Mouse (Mus musculus): ENCODE measurements around the gene Dlg2.
A peak's percentile ranks its signal among the peaks of the same experiment; 100 is the strongest.

The Dlg2 gene

DNA sequence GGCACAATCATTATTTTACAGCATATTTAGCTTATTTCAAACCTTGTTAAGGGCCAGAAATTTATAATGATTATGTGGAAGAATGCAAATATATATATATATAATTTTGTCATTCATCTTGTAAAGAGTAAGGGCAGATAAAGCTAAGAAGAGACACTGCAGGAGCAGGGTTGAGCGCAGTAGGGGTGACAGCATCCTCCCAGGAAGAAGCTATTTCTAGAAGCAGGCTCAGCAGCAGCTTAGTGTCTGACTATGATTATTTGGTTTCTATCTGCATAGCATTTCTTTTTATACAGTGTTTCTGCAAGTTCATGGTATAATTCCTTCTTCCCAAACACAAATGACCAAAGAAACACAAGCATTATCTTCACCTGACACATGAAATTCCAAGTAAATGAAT is 1479.1 kb downstream of the Dlg2 start:
- DNase-seq, result no peak

- DNase-seq, result no peak
These were observed 1486.5 kb downstream of the Dlg2 start for GRCm38 (mm10) chr7:91962956-91963355.

DNA sequence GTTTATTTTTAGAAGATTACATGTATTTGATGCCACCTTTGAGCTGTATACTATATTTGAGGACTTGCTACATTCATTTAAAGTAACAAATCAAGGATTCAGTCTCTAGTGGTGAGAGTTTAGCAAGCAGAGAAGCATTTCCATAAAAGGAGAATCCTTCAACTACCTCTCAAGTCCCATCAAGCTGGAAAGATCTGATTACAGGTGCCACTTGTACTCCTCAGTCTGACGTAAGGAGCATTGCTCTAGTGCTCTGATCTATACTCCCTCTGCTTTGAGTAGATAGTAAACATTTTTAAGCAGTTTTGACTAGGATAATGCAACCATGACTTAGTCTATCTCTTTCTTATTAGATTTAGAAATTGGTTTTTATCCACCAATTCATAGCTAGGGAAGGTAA is 1496.5 kb downstream of the Dlg2 start:
- DNase-seq, result no peak

DNA sequence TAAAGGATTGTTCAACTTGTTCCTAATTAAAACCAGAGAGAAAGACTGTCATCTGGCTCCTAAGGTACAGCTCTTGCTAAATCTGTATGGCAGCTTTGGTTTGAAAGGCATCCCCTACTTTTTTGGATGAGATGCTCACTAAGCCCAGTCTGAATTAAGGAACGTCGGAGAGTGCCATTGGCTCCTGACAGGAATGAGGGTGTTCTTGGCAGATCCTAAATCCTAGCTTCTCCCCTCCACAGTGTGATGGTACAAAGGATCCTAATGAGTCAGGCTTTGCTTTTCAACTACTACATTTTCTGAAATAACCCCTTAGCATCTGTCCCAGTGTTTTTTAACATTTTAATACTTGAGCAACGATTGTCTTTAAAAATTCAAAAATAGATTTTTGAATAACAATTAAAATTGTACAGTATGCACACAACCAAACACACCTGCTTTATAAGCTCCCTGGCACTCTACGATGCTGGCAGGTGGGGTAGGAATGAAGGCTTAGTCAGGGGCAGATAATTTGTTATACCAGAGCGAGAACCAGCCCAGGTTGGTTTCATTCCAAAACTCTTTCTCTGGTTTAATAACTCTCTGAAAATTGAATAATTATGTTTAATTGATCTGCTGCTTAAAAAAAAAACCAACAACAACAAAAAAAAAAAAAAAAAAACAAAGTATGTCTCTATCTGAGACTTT is 1527.4 kb downstream of the Dlg2 start:
- DNase-seq, result no peak

DNA sequence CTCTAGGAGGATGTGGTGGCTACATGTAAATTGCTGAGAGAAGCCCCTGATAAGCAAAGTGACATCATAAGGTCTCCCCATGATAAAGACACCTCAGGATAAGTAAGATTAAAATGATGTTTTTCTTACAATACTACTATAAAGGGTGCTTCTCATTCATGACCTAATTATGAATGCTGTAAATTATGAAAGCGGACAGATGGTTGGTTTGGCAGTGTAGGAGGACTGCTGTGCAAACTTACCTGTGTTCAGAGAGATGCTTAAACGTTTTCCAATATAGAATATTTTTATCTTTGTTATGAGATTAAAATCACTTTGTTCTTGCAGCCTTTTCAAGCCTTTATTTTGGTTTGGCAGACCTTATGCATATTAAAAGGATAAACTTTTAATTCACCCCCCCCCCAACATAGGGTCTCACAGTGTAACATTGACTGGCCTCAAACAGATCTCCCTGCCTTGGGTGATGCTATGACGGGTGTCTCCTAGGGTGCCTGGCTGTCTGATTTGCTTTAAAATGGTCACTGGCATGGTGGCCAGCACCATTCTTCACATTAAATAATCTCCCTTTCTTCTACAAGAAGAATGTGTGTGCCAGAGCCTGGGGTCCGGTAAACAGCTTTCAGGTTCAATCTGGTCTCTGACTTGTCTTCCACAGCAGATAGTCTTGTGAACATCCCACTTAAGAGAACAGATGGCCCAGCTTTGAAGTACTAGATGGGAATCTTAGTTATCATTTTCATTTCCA is 1529.4 kb downstream of the Dlg2 start:
- peak; percentile 8 for DNase-seq

GRCm38 (mm10) chr7:92008702-92009101 is 1532.2 kb downstream of the Dlg2 start:
- DNase-seq, result no peak

DNA sequence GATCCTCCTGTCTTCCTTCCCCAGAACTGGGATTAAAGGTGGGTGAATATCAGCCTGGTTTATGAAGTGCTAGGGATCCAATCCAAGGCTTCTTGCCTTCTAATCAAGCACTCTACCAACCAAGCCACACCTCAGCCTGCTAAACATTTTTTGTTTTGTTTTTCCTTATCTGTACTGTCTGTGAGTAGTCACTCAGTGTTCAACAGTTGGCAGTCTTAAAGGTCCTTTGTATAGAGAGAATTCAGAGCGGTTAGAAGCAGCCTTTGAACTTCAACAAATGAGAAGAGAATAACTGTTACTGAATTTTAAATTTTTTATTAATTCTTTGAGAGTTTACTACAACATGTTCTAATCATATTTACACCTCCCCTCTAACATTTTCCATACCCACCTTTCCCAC is 1548.5 kb downstream of the Dlg2 start:
- DNase-seq, result no peak

GRCm38 (mm10) chr7:92025465-92026056 is 1549.1 kb downstream of the Dlg2 start:
- no peak for DNase-seq

- DNase-seq, result peak; percentile 23
These were observed 1550.6 kb downstream of the Dlg2 start for GRCm38 (mm10) chr7:92027049-92027448.

DNA sequence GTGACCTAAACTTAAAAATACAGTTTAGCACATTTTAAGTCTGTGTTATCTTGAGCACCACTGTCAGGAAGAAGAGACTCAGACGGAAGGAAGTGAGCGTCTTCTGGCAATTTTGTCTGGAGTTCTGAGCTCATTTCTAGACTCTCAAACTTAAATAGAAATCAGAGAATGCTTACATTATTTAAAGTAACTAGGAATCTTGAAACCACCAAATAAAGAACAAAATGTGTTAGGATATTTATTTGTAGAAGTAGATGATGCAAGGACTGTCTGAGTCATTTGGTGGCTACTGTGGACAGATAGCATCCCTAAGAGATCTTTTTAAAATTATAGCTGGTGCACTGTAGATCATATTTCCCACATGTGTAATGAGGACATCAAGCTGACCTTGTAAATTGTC is 1557.8 kb downstream of the Dlg2 start:
- no peak for DNase-seq

DNA sequence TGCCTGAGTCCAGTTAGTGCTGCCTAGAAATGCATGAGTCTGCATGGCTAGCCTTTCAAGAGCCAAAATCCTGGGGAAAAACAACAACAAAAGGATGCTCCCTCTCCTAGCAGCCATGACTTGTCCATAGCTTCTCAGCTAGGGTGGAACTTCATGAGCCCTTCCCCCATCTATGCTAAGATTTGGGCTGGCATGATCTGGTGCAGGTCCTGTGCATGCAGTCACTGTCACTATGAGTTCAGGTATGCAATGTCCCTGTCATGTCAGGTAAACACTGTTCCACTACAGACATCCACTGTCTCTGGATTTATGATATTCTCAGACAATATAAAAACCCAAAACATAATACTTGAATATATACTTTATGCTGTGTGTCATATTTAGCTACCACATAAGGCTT is 1563.7 kb downstream of the Dlg2 start:
- no peak for DNase-seq

DNA sequence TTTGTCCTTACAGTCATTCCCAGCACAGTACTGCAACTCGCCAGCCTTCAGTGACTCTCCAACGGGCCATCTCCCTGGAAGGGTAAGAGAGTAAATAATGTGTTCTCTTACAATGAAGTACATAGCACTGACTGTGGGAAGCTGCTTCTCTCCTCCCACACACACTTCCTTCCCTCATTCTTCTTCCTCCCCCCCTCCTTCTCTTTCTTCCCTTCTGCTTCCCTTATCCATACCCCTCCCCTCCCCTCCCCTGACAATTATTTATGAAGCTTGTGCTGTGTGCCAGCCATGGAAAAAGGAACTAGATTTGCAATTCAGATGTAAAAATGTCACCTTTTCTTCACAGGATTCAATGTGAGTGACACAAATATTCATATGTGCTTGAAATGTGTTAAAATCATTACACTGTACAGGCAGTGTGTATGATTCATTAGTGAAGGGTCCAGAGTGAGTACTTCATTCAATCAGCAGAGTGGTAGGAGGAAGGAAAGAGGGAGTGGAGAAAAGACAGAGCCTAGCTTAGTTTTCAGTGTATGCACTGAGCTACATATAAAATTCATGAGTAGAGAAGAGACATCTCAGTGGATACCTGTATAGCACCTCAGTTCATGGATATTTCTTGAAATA is 1564.4 kb downstream of the Dlg2 start:
- DNase-seq, result no peak

DNA sequence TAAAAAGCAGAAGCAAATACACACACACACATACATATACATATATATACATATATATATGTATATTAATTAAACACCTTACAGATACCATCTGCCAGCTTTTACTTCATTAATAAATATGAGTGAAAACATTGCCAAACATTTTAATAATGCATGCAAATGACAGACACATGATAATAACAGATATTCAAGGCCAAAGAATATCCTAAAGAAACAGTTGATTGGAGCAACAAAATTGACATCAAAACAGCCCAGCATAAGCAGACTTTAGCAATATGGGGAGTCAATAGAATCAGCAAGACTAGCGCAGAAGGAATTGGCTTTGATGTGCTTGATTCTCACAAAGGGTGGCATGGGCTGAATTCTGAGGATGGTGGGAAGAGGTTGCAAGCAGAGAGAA is 1568.5 kb downstream of the Dlg2 start:
- DNase-seq, result no peak

DNA sequence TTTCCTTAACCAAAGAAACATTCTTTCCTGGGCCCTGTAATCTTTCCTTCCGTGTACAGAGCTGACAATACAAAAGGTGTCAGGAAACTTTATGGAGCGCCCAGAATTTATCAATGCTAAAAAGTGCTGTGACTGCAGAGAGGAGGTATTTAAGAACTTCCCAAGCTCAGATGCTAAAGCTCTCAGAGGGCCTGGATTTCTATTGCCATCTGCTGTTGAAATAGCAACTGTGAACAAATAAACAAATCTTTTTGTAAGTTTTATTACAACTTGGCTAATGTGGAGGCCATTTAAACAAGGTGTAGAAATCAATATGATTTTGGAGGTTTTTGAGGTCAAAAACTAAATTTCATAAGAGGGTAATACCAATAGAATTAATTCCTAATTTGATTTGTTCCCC is 1570.8 kb downstream of the Dlg2 start:
- no peak for DNase-seq

- no peak for DNase-seq
These were observed 1572.4 kb downstream of the Dlg2 start for GRCm38 (mm10) chr7:92048876-92049275.

GRCm38 (mm10) chr7:92066851-92067250 is 1590.4 kb downstream of the Dlg2 start:
- no peak for DNase-seq

GRCm38 (mm10) chr7:92087429-92087828 is 1611.0 kb downstream of the Dlg2 start:
- no peak for DNase-seq

DNA sequence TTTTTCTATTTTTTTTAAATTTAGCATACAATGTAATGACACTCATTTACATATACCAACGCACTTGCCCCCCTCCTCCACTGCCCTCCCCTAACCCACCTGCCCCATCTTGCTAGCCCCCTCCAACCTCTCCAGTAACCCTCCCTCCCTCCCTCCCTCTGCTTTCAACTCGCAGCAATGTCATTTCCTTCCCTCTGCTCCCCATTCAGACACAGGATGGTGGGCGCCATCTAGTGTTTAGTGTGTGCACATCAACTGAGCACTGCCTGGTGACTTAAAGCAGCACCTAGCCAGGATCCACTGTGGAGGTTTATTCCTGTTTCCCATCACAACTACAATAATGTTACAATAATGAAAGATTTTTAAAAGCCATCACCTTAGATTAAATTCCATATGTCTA is 1617.4 kb downstream of the Dlg2 start:
- peak; percentile 39 for DNase-seq

- DNase-seq, result no peak
These were observed 1618.7 kb downstream of the Dlg2 start for GRCm38 (mm10) chr7:92095198-92095597.

DNA sequence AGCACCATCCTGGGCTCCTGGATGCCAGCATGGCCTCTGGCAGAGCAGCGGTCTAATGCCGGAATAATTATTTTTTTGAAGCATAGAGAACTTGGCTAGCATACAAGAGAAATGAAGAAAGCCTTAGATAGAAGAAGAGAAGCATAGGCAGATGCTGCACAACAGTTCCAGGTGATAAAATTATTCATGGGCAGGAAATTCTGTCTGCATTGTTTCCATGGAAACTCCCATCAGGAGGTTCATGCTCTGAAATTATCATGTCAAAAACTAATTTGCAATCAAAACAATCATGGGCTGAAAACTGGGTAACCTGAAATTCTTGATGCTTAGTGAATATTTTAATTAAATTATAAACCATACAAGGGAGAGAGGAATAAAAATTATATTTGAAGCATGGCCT is 1624.4 kb downstream of the Dlg2 start:
- DNase-seq, result no peak

DNA sequence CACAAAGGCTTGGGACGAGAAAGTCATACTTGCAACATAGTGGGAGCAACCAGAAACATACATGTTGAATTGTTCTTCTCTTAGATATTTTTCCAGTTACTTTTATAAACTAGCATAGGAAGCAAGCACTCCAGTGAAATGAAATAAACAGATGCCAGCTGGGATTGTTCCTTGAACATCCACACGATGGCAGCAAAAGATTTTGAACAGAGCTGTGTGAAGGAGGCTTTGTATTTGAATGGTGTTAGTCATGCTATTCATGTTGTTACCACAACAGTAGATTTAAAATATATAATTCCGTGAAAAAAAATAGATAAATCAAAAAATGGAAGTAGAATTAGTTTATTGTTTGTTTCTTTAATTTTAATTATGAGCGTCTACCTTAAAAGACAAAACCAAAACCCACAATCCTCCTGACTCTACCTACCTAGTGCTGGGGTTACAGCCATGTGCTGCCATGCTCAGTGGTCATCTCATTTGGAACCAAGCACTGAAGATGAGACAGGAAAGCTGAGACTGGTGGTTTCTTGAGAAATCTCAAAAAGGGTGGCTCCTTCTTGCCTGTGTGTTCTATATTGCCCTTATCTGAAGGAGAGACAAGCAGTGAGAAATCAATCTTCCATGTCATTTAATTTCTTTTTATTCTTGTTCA is 1626.5 kb downstream of the Dlg2 start:
- DNase-seq, result peak; percentile 46

DNA sequence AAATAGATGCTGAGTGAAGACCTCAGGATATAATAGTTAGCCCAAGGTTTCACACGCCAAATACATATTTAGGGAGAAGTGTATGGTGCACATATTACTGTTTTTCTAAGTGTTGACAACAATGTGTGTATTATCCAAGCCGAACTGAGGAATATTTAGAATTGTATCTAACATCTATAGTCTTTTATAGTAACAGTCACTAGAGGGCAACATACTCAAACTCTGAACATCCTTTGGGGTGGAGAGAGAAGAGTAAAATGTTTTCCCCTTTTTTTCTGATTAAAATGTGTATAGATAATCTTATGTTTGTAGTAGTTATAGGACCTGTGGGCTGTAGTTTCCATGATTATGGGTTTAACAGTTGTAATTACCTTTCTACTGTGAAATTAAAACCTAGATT is 1629.0 kb downstream of the Dlg2 start:
- no peak for DNase-seq

- DNase-seq, result peak; percentile 16
These were observed 1629.5 kb downstream of the Dlg2 start for GRCm38 (mm10) chr7:92105956-92106355.

Measured in cerebellum, adult 11-12 months (tissue).